Mouse (Mus musculus): Measurements from ENCODE around the gene Prdm2.

DNA sequence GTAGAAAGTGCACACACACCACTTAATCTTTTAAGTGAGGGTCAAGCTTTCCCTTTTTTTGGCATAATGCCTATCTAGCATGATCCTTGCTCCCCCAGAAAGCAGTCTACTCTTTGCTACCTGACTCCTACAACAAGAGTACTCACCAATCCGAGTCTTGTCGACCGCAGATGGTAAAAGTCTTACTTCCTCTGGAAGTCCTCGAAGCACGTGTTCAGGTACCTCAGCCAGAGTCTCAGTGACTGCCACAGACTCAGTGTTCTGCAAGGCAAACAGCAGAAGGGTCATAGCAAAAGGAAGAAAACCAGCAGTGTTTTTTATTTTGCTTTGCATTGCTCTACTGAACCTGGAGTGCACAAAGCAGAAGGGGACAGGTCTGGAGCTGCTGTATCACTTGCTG is 32.1 kb downstream of the Prdm2 start:
- TF ChIP-seq CTCF (IDR thresholded peaks at IDR 0.05) (no peak), EP300 (IDR thresholded peaks at IDR 0.05) (no peak)

All from lung, postnatal 0 days (tissue).